Mouse (Mus musculus): ENCODE results near the gene Kremen1.

Kremen1 gene

DNA sequence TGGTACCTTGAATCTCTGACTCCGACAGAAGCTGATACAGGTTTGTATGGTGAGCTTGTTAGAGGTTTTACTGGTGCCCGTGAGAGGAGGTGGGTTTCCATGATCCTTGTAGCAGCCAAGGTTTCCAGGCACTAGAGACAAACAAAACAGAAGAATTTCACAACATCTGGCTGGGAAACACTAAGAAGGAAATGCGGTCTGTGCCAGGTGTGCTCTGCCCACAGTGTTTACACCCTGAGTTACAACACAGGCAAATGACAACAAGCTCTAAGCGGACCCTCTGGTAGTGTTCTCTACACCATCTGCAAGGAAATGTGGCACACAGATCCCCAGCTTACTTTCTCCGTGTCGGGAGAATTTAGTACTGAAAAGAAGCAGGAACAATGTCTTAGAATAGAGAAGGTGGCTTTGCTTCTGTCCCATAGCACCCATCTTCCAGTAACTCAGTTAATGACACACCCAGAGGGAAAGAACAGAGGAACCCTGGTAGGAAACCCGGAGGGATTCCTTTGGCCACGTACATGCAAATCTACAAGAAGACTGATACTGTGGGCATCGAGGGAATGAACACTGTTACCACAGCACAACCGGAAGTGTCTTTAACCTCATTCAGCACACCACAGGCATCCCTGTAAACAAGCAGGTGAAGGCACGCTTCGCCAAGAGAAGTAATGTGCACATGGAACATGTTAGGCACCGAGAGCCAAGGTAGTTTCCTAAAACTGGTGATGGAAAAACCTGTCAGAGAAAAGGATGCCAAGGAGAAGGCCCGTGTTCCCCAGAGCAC, 45.8 kb downstream of the Kremen1 start:
- DNase-seq: no peak

DNA sequence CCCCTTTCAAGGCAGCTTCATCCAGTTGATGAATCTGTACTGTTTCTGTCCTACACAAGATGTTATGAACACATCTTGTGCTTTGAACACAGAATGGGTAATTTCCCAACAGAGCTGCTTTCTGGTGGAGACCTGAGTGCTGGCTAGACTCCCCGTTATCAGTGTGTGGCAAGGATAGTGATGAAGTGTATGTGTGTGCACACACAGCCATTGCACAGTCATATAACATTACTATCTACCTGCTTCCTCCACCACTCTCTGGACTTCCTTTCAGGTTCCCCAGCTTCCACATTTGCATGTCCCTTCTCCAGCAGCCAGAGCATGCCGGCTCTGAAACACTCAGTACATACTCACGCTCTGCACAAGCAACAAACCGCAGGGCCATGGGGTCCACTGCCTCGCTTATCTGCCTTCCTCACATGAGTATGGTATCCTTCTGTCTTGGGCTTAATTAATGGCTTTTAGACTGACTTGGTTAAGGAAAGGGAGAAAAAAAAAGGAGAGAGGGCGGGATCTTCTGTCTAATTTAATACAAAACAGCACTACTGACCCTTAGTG, 46.8 kb downstream of the Kremen1 start:
- DNase-seq: no peak

DNA sequence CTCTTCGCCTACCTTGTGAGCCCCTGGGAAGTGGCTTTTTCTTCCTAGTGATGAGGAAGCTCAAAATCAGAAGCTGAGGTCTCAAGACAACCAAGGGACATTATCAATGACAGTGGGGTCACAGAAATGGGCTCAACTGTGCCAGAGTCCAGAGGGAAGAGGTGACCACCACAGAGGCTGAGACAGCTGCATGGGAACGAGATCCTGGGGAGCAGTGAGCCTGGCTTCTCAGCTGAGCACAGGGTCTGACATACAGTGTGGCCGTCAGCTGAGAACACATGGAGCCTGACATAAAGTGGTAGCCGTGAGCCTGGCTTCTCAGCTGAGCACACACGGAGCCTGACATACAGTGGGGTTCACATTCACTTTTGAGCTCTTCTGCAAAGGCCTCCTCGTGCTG, 58.3 kb downstream of the Kremen1 start:
- DNase-seq: no peak

DNA sequence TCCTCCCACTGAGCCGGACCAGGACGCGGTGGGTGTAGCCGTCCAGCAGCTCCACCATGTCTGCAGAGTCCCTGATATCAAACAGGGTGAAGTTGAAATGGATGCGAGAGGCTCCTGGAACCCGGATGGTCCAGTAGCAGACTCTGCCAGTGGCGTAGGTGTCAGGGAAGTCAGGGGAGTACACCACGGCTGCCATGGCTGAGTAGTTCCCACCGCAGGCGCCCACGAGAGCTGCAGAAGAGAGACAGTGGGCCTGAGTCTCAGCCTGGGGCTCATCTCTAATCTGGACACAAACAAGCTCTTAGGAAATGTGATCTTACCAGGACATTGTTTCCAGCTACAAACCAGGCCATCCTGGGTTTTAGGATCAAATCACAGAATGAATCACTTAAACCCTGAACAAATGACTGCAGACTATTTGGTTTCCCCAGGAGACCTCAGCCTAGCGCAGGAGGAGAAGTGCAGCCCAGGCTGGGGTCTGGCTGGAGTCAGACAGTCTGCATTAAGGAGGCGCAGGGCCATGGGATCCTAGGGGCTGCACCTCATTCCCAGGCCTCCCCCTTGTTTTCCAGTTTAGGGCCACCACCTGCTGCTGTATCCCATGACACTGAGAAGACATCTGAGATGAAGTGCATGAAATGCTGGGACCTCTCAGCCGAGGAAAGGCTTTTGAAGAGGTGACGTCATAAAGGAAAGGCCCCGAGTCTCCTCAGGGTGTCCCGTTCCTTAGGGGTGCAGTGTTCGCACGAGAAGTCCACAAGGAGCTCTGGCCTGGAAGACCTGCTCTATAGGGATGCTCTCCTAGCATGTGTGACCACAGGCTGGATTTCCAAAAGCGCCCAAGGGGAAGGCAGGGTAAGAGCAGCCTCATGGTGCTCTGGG, 59.3 kb downstream of the Kremen1 start:
- DNase-seq: no peak

DNA sequence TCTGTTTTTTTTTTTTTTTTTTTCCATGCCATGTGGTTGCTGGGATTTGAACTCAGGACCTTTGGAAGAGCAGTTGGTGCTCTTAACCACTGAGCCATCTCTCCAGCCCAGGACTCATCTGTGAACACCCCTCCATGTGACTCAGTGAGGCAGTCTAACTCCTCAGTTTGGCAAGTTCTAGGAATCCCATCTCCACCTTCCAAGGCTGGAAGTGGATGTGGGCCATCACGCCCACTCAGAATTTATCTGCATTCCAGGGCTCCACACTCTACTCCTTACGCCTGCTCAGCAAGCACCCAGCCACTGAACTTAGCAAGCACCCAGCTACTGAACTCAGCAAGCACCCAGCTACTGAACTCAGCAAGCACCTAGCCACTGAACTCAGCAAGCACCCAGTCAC, 61.5 kb downstream of the Kremen1 start:
- no peak for DNase-seq

DNA sequence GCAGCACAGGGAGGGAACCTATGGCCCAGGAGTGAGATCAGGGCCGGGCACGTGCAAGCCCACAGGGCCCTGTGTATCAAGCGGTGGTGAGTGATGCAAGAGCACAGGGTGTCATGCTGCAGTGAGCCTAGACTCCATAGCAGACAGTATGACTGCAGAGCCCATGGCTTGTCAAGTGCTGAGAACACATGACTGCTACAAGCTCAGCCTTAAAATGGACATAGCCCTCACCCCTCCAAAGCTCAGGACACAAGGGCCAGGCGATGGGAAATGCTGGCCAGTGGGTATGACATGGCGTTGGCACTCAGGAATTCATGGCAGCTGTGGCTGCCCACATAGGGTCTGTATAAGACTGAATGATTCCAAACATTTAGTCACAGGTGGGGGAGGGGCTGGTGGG, 64.3 kb downstream of the Kremen1 start:
- DNase-seq: no peak

DNA sequence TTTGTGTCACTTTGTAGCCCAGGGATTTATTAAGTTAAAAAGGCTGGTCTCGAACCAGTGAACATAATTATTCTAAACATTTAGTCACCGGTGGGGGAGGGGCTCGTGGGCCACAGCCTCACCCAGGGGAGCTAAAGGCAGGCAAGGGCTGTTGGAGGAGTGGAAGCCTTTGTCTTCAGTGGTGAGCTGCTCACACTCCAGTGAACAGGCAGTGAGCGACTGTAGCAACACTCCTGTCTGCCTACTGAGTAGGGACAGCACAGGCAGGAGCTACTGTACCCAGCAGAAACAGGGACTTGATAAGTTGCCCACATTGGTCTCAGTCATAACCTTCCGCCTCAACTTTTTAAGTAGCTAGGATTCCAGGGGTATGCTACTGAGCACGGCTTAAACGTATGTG, 64.8 kb downstream of the Kremen1 start:
- no peak for DNase-seq

DNA sequence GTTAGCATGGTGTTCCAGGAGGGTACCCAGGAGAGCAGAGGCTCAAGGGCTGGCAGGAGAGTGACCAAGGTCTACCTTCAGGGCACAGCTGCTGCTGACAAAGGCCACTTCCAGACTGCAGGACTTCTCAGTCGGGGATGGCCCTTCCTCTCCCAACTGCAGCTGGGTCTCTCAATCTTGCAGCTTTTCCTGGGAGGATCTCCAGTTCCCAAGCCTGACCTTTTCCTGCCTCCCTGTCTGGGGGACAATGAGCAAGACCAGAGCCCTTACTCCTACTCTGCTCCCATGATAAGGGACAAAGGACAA, 67.8 kb downstream of the Kremen1 start:
- no peak for DNase-seq

DNA sequence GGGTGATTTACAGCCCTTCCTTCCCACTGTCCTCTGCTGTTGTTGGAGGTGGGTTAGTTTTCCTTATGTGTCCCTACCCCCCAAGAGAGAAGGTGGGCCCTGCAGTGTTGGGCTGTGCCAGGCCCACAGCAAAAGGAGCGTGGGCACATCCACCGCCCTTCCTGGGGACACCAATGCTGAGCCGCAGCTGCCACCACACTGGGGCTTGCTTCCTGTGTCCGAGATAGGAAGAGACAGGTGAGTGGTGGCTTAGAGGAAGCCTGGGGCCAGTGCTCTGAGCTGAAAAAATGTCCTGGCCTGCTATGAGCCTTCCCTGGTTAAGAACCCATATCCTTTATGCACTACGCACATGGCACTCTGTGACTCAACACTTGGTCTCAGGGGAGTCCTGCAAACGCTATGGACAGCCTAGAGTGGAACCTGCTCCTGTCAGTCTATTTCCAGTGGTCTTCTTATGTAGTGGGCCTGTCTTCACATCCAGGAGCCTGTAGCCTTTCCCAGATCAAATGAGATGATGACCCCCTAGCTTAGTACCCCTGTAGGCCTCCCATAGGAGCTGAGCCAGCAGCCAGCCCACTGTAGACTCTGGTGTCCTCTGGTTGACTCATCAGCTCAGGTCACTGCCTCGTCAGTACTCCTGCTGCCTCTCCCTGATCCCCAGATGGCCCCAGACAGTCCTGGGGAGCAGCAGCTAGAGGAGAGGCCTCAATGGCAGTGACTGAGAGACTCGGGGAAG, 68.3 kb downstream of the Kremen1 start:
- no peak for DNase-seq

DNA sequence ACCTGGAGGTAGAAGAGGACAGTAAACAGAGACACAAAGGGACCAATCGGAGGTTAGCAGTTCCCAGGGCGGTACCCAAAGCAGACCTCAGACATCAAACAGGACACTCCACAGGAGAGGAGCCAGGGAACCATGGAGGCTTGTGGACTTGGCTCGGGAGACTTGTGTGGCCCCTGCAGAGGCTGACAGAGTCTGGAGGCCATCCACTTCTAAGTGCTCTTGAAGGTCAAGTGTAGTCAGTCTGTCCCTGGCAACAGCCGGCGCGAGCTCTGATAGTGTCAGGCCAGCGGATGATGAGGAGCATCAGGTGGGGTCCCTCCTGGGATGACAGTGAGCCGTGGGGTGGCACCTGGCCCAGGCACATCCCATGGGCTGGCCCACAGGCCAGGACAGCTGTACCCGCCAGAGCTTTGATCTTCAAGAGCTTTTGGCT, 69.3 kb downstream of the Kremen1 start:
- no peak for DNase-seq

DNA sequence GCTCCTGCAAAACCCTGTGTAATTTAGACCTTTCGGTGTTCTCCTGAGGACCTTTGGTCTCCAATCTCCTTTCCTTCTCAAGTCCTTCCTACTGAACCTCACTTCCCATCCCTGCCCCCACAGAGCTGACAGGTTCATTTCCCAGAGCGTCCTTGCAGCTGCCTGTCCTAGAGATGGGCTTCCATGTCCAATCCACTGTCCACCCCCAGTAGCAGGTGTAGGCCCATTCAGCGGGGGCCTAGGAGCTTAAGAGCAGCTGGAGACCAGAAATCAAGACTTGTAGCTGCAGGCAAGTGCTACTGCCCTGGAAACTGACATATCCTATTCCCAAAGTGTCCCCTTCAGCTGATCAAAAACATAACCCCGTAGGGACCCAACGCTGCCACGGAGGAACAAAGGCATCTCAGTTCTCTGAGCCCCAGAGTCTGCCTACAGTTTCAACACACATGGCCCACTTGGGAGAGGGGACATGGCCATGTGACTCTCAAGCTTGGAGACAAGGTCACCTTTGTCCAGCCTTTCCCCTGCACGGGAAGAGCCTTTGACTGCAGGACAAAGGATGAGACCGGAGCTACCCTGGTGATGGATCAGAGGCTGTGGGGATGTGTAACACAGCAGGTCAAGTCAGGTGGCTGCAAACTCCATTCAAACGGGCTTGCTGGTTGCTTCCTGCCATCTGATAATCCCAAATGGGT, 72.0 kb downstream of the Kremen1 start:
- no peak for DNase-seq

DNA sequence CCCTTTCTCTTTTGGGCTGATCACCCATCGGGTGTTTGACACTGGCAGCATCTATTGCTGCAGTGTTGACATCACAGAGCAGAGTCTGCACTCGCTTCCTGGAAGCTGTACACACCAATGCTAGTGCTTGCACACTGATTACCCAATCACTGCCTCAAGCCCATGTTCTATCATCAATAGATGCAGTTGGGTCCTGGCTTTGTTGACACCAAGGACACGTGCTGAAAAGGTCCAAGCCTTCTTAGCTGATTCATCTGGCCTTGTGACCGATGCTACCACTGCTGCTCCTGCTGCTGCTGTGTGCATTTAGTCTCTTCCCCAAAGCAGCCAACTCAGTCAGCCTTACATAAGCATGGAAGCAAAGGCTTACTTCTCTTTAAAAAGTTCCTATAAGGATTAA, 73.2 kb downstream of the Kremen1 start:
- DNase-seq: no peak

DNA sequence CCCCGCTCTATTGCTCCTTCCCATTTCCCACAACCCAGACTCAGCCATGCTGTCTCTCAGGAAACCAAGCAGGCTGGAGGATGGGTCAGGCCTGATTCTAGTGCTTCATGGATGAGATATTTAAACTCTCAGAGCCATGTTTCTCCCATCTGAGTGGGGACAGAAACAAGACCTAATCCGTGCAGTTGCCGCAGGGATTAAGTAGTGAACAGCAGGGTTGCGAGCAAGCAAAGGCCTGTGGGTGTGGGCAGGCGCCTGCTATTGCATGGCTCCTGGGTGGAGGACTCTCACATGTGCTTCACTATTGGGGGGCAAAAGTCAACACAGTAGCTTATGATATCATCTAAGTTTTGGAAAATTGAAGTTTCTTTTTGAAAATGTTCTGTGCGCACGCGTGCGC, 76.5 kb downstream of the Kremen1 start:
- no peak for DNase-seq

DNA sequence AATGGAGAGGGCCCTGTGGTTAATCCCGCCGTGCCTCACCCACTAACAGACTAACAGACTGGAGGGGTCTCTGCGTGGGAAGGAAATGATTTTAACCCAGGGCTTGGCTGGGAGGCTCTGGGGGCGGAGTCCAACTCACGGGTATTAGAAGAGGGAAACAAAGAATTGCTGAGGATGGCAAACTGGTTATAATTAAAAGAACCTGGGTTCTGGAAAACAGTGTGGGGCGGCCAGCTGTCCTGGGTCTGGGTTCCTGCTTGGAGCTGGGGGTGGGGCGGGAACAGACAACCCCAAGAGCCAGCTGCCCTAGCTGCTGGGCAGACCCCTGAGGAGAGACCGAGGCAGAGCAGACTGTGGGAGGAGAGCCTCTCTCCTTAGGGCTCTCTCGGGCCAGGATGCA, 77.1 kb downstream of the Kremen1 start:
- no peak for DNase-seq

DNA sequence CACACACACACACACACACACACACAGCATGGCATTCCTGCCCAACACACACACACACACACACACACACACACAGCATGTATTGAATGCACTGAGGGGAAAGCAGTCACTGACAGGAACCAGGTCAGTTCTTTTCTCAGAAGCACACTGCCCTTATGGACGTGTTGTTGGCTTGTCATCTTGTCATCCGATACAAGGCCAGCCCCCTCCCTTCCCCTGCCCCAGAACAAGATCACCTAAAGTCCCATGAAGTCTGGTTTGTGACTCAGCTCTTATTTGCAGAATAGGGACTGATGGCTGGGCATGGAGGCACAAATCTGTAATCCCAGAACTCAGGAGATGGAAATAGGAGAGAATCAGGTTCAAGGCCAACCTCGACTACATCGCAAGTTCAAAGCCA, 78.5 kb downstream of the Kremen1 start:
- no peak for DNase-seq

DNA sequence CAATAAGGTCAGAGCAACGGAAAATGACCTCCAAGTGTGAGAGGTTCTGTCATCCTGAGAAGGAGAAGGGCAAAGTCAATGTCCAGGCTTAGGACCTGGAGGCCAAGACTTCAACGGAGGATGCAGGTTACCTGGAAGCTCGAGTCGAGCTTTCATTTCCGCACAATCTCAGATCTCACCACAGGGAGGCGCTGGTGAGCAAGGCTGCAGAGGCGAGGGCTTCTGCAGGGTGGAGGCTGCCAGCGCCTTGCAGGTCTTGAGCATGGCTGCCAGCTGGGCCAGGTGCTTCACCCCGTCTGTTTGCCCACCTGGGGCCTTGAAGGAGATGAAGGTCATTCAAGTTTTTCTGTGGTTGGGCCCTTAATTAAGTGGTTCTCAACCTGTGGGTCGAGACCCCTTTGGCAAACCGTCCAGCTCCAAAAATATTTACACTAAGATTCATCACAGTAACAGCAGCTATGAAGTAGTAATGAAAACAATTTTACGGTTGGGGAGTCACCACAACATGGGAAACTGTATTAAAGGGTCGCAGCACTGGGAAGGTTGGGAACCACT, 79.4 kb downstream of the Kremen1 start:
- DNase-seq: peak; percentile 83 to 89

DNA sequence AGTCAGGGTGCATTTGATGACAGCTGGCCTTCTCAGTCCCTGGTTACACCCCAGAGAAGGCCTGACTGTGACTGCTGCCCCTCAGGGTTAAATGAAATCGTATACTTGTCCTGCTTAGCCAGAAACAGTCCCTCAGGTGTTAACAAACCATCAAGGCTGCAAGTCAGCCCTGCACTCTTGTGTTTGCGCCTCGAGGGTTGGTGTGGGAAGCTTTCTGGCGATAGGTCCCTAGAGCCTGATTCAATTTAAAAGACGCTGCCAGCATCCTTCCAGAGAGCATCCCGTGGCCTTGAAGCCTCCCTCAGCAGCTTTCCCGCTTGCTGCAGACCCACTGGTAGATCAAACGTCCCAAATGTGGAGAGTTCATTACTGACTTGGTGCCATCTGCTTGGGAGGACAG, 82.0 kb downstream of the Kremen1 start:
- DNase-seq: no peak

DNA sequence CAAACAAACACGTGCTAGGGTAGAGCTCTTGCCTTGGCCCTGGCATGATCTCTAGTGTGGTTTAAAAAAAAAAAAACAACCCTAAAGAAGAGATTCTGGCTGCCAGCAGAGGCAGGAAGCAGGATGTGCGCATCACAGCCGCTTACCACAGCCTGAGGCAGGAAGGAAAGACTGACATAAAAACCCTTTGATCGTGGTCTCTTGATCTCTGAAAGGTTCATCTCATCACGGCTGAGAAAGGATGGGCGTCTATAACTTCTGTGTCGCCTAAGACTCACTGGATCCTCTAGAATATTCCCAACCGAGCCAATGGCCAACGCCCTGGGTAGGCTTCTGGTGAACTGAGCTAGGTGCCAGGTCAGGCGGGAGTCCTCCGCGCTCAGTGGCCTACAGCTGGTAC, 84.2 kb downstream of the Kremen1 start:
- DNase-seq: peak; percentile 43 to 75

DNA sequence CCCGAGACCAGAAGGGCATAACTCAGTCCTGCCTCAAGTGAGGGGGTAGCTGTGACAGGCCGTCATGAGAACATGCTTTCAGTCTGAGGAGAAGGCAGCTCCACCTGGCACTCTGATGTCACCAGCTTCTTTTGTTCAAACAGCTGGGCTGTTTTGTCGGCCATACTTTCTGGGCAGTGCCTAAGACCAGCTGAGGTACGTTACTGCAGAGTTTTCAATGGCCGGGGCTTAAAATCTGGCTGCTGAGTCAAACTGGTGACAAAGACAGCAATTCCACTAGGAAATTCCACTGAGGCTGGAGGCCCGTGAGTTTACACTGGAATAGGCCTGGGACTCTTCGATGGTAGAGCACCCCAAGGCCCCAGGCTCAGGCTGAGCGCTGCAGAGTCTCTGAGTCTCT, 84.7 kb downstream of the Kremen1 start:
- no peak for DNase-seq

DNA sequence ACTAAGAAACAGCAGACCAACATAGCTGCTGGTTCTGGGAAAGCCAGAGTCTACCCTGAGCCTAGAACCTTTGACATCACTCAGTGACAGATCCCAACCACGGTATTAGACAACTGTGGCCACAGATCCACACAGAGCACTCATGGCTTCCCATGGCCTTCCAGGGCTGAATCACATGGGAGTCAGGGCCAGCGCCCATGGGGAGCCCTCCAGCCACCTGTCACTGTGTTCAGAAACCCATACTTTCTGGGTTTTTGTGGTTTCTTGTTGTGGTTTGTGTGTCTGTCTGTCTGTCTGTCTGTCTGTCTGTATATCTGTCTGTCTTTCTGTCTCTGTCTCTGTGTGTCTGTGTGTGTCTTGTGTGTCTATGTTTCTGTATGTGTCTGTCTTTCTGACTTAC, 85.5 kb downstream of the Kremen1 start:
- no peak for DNase-seq

DNA sequence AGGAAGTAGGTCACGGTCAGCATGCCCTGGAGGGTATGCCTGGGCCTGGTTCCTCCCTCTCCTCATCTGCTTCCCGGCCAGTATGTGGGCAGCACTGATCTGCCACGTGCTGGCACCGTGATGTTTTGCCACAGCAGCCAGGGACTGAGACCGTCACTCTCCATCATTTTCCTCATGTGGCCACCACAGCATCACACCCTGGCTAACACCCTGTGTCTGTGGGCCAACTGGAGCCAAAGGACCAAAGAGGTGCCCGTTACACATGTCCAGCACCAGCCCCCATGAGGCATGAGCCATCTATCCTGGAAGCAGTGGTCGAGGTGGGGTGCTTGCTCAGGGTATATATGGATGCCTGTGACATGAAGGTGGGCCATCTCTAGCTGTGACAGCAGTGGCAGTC, 86.2 kb downstream of the Kremen1 start:
- DNase-seq: no peak

DNA sequence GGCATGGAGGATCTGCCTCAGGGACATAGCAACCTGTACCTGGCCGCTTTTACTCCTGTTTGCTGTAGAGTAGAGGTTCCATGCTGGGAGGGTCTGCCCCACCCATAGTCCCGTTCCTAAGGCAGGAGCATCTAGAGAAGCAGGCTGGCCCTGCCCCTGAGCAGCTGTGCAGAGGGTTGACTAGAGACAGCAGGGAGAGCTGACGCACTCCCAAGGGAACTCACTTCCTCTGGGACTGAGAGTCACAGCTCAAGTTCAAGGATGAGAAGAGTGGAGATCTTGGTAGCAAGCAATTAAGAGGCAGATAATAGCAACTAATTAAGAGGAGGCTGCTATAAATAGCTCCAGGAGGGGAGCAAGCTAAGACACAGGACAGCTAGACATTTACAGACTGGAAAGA, 88.5 kb downstream of the Kremen1 start:
- DNase-seq: no peak
